Mouse (Mus musculus): Measurements from ENCODE around the gene Cwc25.
A peak's percentile ranks its signal among the peaks of the same experiment; 100 is the strongest.
"Not testable (repeated sequence)": the region's sequence is repeated elsewhere in the genome, so short reads cannot be mapped to it uniquely, and the experiment has no call there.

Cwc25 gene

DNA sequence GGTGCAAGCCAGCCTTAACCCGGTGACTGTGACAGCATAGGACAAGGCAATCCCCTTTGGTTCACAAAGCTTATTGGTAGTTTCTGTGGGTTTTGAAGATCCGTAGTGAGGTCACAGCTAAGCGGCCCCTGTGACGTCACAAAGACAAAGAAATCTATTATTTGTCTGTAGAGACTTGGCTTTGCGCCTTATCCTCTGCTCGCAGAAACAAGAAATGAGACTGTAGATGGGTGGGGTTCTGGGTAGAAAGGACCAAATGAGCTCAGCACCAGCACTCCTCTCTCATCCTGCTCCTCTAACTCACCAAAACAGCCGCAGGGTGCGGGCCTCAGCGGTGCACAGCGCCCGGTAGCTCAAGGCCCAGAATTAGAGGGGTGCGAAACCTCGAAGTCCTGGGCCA is 8.8 kb upstream of the Cwc25 start:
- DNase-seq (ENCODE audit: inconsistent ontology term) = no peak

DNA sequence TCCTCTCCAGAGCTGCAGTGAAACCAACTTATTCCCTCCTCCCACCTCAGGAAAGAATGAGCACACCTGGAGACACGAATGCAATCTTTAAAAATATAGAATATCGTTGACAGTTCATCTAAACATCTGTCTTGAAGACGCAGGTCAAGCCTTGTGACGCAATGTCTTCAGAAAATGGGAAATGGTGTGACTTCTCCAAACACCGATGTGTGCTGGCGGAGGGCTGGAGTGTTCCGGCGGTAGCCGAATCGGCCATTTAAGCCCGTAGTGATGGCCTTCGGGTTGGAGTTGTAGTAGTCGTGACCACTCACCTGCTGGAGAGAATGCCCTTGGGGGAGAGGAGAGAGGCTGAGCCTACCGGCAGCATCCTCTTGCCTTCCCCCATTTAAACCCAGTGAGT is 5.1 kb upstream of the Cwc25 start:
- DNase-seq (ENCODE audit: inconsistent ontology term) = no peak

DNA sequence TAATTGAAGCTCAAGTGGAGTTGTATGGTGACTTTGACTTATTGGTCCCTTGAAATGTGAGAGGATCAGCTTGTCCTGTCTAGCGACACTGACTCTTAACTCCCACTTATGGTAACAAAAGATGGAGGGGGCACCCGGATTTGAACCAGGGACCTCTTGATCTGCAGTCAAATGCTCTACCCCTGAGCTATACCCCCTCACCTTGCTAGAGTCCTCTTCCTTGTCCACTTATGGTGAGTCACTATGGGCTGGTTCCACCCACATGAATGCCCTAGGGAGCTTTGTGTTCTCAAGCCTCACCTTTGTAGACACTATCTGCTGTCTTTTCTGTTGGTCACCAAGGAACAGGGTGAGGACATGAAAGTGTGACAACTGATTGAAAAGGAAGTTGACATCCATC is 3.3 kb upstream of the Cwc25 start:
- DNase-seq (ENCODE audit: inconsistent ontology term) = no peak

DNA sequence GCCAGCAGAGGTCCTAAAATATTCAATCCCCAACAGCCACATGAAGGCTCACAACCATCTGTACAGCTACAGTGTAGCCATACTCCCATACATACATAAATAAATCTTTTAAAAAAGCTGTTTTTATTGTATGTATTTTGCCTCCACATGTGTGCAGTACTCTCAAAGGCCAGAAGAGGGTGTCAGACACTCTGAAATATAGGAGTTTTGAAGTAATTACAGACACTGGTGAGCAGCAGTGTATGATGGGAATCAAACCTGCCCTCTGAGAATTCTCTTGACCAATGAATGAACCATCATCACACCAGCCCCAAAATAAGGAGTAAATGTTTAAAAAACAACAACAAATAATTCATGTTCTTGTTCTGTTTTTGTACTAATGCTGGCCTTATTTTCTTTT is 4.7 kb downstream of the Cwc25 start:
- DNase-seq (ENCODE audit: inconsistent ontology term) = no peak

DNA sequence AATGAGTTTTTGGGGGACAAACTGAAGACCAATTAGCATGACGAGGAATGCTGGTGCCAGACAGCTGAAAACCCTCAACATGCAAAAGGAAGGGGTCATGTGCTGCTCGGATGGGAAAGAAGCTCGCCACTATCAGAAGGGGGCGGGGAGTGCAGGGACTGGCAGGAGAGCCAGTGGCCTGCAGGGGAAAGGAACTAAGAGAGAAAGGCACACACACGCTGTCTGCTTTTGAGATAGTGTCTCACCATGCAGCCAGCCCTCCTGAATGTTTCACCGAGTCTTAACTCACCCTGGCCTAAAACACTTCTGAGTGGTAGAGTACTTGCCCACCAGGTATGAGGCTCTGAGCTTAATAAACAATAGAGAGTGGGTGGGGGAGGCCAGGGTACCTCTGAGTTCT is 7.4 kb downstream of the Cwc25 start:
- no peak for DNase-seq (ENCODE audit: inconsistent ontology term)

DNA sequence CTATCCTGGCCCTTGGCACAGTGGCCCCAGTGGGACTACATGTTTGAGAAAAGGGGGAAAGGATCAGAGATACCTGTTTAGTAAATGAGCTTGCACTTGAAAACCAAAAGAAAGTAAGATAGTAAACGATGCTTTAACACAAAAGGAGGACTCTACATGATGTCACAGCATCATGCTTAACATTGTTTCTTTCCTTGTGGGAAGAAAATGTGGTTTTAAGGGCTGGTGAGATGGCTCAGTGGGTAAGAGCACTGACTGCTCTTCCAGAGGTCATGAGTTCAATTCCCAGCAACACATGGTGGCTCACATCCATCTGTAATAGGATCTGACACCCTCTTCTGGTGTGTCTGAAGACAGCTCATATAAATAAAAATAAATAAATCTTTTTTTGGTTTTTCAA is 8.2 kb downstream of the Cwc25 start:
- no peak for DNase-seq (ENCODE audit: inconsistent ontology term)

DNA sequence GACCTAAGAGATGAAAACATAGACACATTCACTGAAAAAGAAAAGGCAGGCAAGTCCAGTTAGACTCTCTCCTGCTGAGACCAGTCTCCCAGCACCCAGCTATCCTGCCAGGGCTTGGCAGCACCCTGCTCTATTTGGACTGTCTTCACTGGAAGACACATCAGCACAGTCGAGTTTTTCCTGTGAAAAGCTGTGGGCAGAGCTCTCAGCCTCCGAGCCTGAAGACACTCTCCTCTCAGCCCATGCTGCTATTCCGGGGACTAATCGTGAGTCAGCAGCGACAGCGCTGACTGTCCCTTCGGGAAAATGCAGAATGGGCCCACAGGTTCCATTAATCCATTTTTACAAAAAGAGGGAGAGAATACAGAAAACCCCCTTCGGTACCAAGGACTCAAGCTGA is 13.1 kb downstream of the Cwc25 start:
- DNase-seq (ENCODE audit: inconsistent ontology term) = no peak

DNA sequence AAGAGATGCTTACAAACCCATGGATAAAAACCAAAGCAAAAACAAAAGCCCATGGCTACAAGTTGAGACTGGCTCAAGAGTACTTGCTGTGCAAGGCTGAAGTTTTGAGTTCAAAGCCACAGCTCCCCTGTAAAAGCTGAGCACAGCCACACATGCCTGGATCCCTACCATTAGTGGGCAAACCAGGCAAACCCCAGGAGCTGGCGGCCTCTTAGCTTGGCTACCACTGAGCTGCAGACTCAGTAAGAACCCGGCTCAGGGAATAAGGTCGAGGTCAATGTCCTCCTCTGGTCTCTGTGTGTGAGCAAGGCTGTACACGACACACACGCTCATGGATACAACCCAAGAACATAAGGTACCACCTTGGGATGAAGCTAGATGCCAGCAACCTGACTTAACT is 17.9 kb downstream of the Cwc25 start:
- no peak for DNase-seq (ENCODE audit: inconsistent ontology term)

DNA sequence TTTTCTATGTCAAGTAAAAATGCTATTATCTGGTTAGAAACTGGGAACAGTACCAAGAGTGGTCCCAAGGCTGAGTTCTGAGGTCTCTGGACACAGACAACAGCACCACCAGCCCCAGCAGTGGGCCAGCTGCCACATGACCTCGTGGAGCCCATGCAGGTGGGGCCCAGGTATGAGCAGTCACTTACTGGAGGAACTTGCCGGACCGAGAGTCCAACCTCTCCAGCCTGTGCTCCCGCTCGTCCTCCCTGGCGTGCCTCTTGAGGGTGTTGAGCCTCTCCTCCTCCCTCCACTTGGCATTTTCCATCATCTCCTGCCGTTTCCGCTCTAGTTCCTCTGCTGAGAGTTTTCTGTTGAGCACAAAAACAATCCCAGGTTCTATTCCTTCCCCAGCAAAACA is 18.6 kb downstream of the Cwc25 start:
- DNase-seq (ENCODE audit: inconsistent ontology term) = no peak

DNA sequence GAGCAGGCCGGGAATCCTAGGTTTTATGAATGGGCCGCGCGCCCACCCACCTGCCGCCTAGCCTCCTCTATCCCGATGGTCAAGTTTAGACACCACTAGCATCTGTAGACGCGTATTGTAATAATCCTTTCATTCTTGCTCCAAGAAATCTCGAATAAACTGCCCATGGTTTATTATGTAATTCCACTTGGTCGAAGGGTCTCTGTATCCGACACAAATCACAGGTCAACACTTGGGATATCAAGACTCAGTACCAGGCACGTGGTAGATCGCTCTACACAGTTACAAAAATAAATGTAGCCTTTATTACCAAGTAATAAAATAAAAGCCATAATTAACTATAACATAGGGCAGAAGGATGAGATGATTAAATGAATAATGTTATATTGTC is 21.0 kb downstream of the Cwc25 start:
- DNase-seq (ENCODE audit: inconsistent ontology term) = no peak

DNA sequence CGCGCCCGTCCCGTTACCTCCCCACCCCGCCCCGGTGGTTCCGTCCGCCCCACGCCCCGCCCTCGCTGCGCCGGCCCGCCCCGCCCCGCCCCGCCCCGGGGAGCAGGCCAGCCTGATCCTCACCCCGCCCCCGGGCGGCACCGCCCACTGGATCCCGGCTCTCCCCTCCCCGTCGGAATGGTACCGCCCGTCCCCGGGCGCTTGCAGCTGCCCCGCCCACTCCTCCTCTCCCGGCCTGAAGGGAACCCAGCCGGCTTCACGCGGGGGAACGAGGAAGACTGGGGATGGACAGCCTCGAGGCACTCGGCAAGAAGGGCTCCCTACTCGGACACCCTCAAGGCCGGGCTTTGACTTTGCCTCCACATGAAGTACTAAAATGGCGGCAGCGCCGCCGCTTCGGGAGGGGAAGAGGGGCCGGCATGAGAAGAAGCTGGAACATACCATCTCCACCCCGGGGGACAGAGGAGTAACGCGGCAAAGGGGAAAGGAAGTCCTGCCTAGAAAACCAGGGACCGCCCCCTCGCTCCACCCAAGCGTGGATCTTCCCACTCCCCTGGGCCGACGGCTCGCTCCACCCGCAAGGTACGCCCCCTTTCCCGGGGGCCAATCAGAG is 21.5 kb downstream of the Cwc25 start:
- DNase-seq (ENCODE audit: inconsistent ontology term) = peak; percentile 100

DNA sequence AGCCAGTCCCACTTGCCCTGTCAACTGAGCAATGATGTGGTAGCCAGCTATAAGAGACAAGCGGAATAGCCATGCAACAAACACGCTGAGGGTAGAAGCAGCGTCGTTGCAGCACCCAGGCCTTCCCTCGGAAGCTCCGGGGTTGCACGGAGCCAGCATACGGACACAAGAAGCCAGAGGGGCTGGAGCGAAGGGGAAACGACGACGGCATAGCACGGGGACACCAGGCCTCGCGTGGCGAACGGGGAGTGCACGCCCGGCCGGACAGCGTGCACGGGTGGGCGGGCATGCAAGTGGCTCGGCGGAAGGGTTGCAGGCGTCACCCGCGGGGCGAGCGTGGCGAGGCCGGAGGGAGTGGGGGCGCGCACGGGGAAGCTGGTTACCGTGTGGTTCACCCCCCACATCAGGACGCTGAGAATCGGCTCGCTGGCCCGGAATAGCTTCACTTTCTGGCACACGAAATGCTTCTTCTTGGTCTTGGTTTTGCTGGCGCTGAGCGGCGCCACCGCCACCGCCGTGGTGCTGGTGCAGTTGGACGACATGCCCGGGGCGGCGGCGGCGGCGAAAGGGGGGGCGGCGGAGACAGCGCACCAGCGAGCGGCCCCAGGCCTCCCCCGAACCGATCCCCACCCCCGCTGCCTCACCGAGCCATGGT is 22.2 kb downstream of the Cwc25 start, which contains the start of gene Pip4k2b:
Pip4k2b (minus strand) TSS at position 642 of the 655 bp plus-strand sequence.
- peak; percentile 29 for DNase-seq (ENCODE audit: inconsistent ontology term)

DNA sequence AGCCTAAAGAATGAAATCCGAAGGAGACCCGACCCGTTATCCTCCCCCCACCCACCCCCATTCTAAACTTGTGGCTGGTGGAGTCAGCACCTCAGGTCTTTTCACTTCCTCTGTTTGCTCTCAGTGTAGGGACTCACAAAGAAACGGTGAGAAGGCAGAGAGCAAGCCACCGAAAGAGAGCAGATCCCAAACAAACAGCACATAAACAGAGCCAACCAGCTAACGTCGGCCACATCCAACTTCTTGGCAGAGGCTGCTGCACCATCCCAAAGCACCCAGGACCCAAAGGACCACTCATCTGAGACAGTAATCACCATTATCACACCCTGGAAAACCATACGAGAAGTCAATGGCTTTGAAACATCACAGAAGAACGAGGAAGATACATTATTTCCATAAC is 22.9 kb downstream of the Cwc25 start:
- no peak for DNase-seq (ENCODE audit: inconsistent ontology term)

DNA sequence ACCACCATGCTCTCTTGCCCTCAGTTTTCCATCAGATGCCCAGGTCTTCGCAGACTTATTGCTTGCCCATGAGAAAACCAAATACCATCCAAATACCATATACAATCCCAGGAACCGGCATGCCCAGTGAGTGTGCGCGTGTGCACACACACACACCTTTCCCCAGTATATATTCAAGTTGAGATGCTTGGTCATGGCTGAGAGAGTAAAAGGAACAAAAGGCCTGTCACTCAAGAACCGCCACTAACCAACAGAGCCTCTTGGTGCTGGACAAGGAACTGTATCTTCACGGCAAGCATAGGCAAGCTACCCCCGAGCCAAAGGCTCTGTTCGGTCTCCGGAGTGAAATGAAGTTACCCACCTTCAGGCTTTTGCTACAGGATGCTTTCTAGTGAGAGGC is 23.8 kb downstream of the Cwc25 start:
- DNase-seq (ENCODE audit: inconsistent ontology term) = no peak

DNA sequence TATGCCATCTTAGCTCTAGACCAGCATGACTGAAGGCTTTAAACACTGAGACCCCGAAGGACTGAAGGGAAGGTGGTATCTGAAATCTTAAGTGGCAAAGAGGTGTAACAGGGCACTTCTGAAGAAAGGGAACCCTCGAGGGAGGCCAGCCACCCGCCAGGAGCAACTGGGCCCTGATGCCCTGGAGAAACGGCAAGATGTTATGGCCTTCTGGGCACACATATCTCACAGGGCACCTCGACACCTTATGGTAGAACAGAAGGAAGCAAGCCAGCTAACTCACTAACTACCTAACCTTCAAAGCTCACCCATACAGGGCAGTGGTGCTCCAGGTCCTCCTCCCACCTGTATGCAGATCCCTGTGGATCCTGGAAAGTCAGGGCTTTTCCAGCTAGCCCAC is 24.2 kb downstream of the Cwc25 start:
- no peak for DNase-seq (ENCODE audit: inconsistent ontology term)

DNA sequence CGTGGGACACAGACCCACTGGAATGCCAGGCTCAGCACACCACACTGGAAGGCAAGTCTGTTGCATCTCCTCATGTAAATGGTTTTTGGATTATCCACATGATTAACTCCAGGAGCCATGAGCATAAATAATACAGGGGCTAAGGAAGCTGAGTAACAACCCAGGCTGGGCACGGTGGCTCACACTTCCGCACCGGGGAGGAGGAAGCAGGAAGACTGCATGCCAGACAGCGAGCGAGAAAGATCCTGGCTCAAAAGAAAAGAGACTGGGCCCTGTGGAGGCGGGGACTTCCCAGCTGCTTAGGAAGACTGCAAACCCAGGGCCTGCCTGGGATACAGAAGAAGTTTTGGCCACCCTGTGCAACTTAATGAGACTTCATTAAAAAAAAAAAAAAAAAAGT is 26.2 kb downstream of the Cwc25 start:
- DNase-seq (ENCODE audit: inconsistent ontology term) = peak; percentile 84

DNA sequence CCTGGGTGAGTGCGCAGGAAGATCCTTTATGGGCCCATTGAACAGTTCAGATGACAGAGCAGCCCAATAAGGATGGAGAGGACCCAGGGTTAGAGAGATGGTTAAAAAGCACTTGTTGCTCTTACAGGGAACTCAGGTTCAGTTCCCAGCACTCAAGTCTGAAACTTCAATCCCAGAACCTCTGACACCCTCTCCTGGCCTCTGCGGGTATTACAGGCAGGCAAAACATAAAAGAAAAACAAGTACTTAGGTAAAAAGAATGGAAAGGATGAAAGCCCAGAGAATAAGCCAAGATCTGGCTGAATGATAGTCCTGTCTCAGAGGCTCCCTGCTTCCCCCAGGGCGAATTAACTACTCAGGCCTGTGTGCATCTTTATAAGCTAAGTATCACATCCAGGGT is 27.2 kb downstream of the Cwc25 start:
- no peak for DNase-seq (ENCODE audit: inconsistent ontology term)

DNA sequence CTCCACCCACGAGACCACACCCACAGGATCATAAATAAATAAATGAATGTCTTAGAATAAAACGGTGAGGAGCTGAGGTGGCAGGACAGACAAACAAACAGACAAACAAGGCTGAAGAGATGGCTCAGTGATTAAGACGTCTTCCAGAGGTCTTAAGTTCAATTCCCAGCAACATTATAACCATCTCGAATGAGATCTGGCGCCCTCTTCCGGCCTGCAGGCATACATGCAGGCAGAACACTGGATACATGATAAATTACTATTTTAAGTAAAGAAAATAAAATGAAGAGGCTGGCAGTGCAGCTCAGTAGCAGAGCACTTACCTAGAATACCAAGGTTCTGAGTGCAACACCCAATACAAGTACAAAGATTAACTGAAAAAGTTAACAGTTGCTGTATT is 27.7 kb downstream of the Cwc25 start:
- DNase-seq (ENCODE audit: inconsistent ontology term) = no peak

DNA sequence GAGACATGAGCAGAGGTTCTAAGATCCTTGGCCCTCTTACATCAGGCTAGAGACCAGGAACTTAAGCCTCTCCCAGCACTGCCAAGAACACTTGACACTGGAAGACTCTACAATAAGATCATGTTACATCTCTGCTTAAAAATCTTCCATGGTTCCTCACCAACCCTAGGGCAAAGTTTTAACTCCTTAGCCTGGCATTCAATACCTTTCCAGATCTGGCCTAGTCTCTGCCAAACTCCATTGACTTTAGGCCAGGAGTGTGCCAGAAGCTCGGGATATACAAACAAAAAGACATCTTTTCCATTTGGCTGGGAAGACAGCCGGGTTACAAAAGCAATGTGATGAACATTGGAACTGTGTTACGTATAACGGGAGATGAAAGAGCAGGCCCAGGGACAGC is 28.8 kb downstream of the Cwc25 start:
- DNase-seq (ENCODE audit: inconsistent ontology term) = no peak

DNA sequence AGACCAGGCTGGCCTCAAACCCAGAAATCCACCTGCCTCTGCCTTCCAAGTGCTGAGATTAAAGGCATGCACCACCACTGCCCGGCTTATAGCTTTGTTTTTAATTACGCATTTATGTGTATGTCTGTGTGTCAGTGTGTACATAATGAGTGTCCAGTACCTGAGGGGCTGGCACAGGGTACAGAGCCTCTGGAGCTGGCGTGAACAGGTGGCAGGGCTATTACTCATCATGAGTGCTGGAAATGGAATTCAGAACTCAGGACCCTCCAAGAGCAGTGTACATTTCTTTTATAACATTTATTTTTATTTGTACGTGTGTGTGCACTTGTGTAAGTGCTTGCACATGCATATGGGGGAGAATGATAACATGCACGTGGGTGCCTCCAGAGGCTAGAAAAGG is 29.7 kb downstream of the Cwc25 start:
- DNase-seq (ENCODE audit: inconsistent ontology term) = no peak

DNA sequence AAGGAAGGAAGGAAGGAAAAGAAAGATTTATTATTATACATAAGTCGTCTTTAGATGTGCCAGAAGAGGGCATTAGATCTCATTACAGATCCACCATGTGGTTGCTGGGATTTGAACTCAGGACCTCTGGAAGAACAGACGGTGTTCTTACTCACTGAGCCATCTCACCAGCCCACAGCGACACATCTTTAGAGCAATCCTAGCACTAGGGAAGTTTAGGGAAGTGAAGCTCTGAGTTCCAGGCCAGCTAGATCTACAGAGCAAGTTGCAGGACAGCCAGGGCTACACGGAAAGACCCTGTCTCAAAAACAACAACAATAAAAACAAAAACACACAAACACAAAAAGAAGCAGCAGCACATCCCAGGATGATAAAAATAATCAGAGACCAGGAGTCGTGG is 31.5 kb downstream of the Cwc25 start:
- not testable (repeated sequence) for DNase-seq (ENCODE audit: inconsistent ontology term)

DNA sequence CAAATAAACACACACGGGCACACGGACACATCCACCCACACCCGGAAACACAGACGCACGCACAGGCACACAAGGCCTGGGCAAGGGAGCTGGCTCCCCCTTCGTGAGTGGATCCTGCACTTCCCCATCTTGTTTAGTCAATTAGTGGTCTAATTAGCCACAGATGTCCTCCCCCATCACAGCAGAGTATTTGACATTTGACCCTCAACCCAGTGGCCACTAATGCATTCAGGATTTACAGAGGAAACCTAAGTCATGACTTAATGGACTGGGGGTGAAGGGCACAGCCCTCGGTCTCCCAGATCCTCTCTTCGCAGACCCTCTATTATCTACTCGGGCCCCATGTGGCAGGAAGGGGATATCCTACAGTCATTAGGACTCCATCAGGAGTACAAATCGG is 32.7 kb downstream of the Cwc25 start:
- DNase-seq (ENCODE audit: inconsistent ontology term) = no peak

DNA sequence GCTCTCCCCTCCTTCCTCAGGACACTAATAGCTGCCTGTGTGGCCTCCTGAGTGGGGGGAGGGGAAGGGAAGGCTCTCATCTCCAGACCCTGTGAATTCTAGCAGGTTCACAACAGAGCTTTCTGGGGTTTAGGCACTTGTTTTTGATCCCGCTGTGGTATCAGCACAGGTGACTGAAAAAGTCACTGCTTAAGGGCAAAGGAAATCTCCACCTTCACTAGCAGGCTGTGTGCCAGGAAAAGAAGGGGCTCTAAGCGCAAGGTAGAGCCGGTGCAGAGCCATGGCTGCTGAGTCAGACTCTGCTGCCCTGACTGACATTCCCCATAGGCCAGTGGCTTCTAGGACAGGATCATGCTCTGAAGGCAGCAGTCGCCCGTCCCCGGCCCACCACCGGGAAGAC is 37.6 kb downstream of the Cwc25 start:
- DNase-seq (ENCODE audit: inconsistent ontology term) = peak; percentile 41

DNA sequence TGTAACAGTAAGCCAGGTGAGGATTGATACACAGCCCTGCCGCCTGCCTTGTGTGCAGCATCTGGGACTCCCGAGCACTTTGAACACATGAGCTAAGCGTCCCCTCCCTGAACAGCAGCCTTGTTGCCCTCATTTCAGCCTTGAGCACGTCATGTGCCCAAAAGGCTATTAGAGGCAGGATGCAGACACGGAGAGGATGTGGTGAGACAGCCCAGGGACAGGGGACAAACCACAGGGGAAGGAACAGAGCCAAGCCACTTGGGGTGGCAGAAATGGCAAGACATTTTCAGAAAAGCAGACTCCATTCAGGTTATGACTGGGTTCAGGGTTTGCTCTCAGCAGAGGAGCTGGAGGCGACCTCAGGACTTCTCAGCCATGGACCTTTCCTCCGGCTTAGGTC is 38.0 kb downstream of the Cwc25 start:
- DNase-seq (ENCODE audit: inconsistent ontology term) = peak; percentile 47
